Mouse (Mus musculus) neural tube, embryonic 14.5 days (tissue): ENCODE data around the gene Sugt1. TPM values are rescaled to one million over a fixed set of nuclear protein-coding genes. Genes with fewer than 3 reads are reported as not detected.

Experiments used
- ATAC-seq: fragments of 200-750 bp; cut with Nextera tagmentation; 2 replicates; pipeline ENCODE4 v1.8.0; 2017; ENCODE audit warnings: low read depth, mild to moderate bottlenecking, moderate TSS enrichment, moderate library complexity
- H3K27ac ChIP-seq: fragments of 300-500 bp; sonication (generic); 2 replicates; pipeline ENCODE4 v1.5.1; 2014; ENCODE audit warnings: low read depth, mild to moderate bottlenecking, control low read depth, low read length, moderate library complexity, mixed read lengths
- H3K27me3 ChIP-seq: fragments of 300-500 bp; sonication (generic); 2 replicates; pipeline ENCODE4 v1.6.1; 2014; ENCODE audit warnings: low read length; ENCODE audit not compliant: control insufficient read depth, insufficient read depth
- H3K36me3 ChIP-seq: fragments of 300-500 bp; sonication (generic); 2 replicates; pipeline ENCODE4 v1.6.1; 2014; ENCODE audit warnings: low read length, mixed read lengths; ENCODE audit not compliant: control insufficient read depth, insufficient read depth
- H3K4me1 ChIP-seq: fragments of 300-500 bp; sonication (generic); 2 replicates; pipeline ENCODE4 v1.6.1; 2014; ENCODE audit warnings: low read length; ENCODE audit not compliant: control insufficient read depth, insufficient read depth
- H3K4me2 ChIP-seq: fragments of 300-500 bp; sonication (generic); 2 replicates; pipeline ENCODE4 v1.6.1; 2014; ENCODE audit warnings: mild to moderate bottlenecking, low read depth, low read length, control low read depth
- H3K4me3 ChIP-seq: fragments of 300-500 bp; sonication (generic); 2 replicates; pipeline ENCODE4 v1.5.1; 2014; ENCODE audit warnings: low read depth, low read length, control low read depth, mixed read lengths
- H3K9ac ChIP-seq: fragments of 300-500 bp; sonication (generic); replicated peaks from 2 replicates; pipeline ENCODE4 v1.6.1; 2014; ENCODE audit warnings: low read depth, mild to moderate bottlenecking, control low read depth, low read length, mixed read lengths
- H3K9me3 ChIP-seq: fragments of 300-500 bp; sonication (generic); 2 replicates; pipeline ENCODE4 v1.6.1; 2016; ENCODE audit warnings: low read length; ENCODE audit not compliant: control insufficient read depth
- WGBS: fragments of 180-500 bp; shearing (Covaris S2); extraction: QIAGEN DNeasy Blood & Tissue Kit; methylation state at CpG from one replicate; pipeline ENCODE4 v1.1.7; 2014; 5-methylcytosine and 5-hydroxymethylcytosine counted together
- polyA plus RNA-seq: library from polyadenylated mRNA; unstranded; fragments of >200 nt; fragmentation: Nextera tagmentation; extraction: Ambion mirVana; gene quantifications from 2 replicates; pipeline ENCODE4 v1.2.1, GENCODE M21; 2014

Gene Sugt1
- polyA plus RNA-seq, 1 experiment from 2014 or later = 91.7 TPM

- no peaks in the 10 kb centered on the region for H3K27me3 ChIP-seq
- no peak overlapping the region for H3K9ac ChIP-seq
- WGBS = 94% methylated on average over 13 of the region's 13 CpGs
- no peak overlapping the region for H3K27ac ChIP-seq
- H3K36me3 ChIP-seq = 0 out of 2 replicates have a peak, but pooled peaks cover 3% of the 10 kb centered on the region
- no peak overlapping the region for H3K4me2 ChIP-seq
- ATAC-seq = no peak
- no peaks in the 10 kb centered on the region for H3K4me1 ChIP-seq
- no peaks in the 10 kb centered on the region for H3K9me3 ChIP-seq
- H3K4me3 ChIP-seq = no peak overlapping the region
Observed at GRCm38 (mm10) chr14:79573482-79574191, 13.9 kb upstream of the Sugt1 start.

GRCm38 (mm10) chr14:79574361-79574760 is 13.1 kb upstream of the Sugt1 start:
- Histone ChIP-seq H3K4me1 (no peaks in the 10 kb centered on the region), H3K27me3 (no peaks in the 10 kb centered on the region), H3K27ac (no peak overlapping the region), H3K4me3 (no peak overlapping the region), H3K4me2 (no peak overlapping the region), H3K36me3 (0 out of 2 replicates have a peak, but pooled peaks cover 3% of the 10 kb centered on the region), H3K9ac (no peak overlapping the region), H3K9me3 (no peaks in the 10 kb centered on the region)
- WGBS = 92% methylated on average over 1 of the region's 1 CpGs
- ATAC-seq = no peak

GRCm38 (mm10) chr14:79583526-79584245 is 3.8 kb upstream of the Sugt1 start:
- H3K27ac ChIP-seq = no peak overlapping the region
- H3K9me3 ChIP-seq = no peaks in the 10 kb centered on the region
- peaks cover 11% of the 10 kb centered on the region for H3K4me1 ChIP-seq
- no peaks in the 10 kb centered on the region for H3K36me3 ChIP-seq
- no peak overlapping the region for H3K4me2 ChIP-seq
- no peak overlapping the region for H3K9ac ChIP-seq
- WGBS = 91% methylated on average over 5 of the region's 5 CpGs
- no peaks in the 10 kb centered on the region for H3K27me3 ChIP-seq
- no peak for ATAC-seq
- H3K4me3 ChIP-seq = no peak overlapping the region

- 37% methylated on average over 16 of the region's 16 CpGs for WGBS
- Histone ChIP-seq H3K27ac (peak overlapping the region; percentile 97), H3K9me3 (no peaks in the 10 kb centered on the region), H3K4me2 (peak overlapping the region; percentile 69), H3K36me3 (no peaks in the 10 kb centered on the region), H3K4me1 (peaks cover 14% of the 10 kb centered on the region), H3K4me3 (peak overlapping the region; percentile 51), H3K9ac (peak overlapping the region; percentile 53), H3K27me3 (no peaks in the 10 kb centered on the region)
- no peak for ATAC-seq
Observed at GRCm38 (mm10) chr14:79586499-79587138, 872 bp upstream of the Sugt1 start.

GRCm38 (mm10) chr14:79587852-79588229 is 350 bp downstream of the Sugt1 start:
- no peaks in the 10 kb centered on the region for H3K36me3 ChIP-seq
- no peaks in the 10 kb centered on the region for H3K27me3 ChIP-seq
- H3K27ac ChIP-seq = peak overlapping the region; percentile 97
- peaks cover 14% of the 10 kb centered on the region for H3K4me1 ChIP-seq
- 0% methylated on average over 9 of the region's 9 CpGs for whole genome bisulfite sequencing
- H3K9ac ChIP-seq = peak overlapping the region; percentile 53
- H3K9me3 ChIP-seq = no peaks in the 10 kb centered on the region
- peak; percentile 44 for ATAC-seq
- peak overlapping the region; percentile 51 for H3K4me3 ChIP-seq
- H3K4me2 ChIP-seq = peak overlapping the region; percentile 86

- H3K9me3 ChIP-seq = no peaks in the 10 kb centered on the region
- H3K27me3 ChIP-seq = no peaks in the 10 kb centered on the region
- H3K4me2 ChIP-seq = peak overlapping the region; percentile 86
- no peaks in the 10 kb centered on the region for H3K36me3 ChIP-seq
- WGBS = 89% methylated on average over 9 of the region's 9 CpGs
- no peak overlapping the region for H3K27ac ChIP-seq
- H3K4me1 ChIP-seq = peaks cover 14% of the 10 kb centered on the region
- no peak for ATAC-seq
- H3K9ac ChIP-seq = peak overlapping the region; percentile 53; the same call in 1 of the 2 replicates
- peak overlapping the region; percentile 51 for H3K4me3 ChIP-seq
Observed at GRCm38 (mm10) chr14:79588534-79588951, 1.1 kb downstream of the Sugt1 start.

- no peak overlapping the region for H3K4me3 ChIP-seq
- ATAC-seq = no peak
- H3K9ac ChIP-seq = no peak overlapping the region
- no peak overlapping the region for H3K27ac ChIP-seq
- H3K27me3 ChIP-seq = no peaks in the 10 kb centered on the region
- H3K36me3 ChIP-seq = no peaks in the 10 kb centered on the region
- peaks cover 14% of the 10 kb centered on the region for H3K4me1 ChIP-seq
- H3K9me3 ChIP-seq = no peaks in the 10 kb centered on the region
- 90% methylated on average over 6 of the region's 6 CpGs for WGBS
- no peak overlapping the region for H3K4me2 ChIP-seq
Observed at GRCm38 (mm10) chr14:79589401-79589800, 1.9 kb downstream of the Sugt1 start.

GRCm38 (mm10) chr14:79590916-79591315 is 3.4 kb downstream of the Sugt1 start:
- Histone ChIP-seq H3K4me3 (no peak overlapping the region), H3K9ac (no peak overlapping the region), H3K4me2 (no peak overlapping the region), H3K4me1 (peaks cover 14% of the 10 kb centered on the region), H3K27me3 (no peaks in the 10 kb centered on the region), H3K27ac (no peak overlapping the region), H3K36me3 (no peaks in the 10 kb centered on the region), H3K9me3 (no peaks in the 10 kb centered on the region)
- no peak for ATAC-seq
- WGBS = 95% methylated on average over 8 of the region's 8 CpGs

- Histone ChIP-seq H3K9me3 (no peaks in the 10 kb centered on the region), H3K9ac (no peak overlapping the region), H3K27ac (no peak overlapping the region), H3K4me2 (no peak overlapping the region), H3K36me3 (0 out of 2 replicates have a peak, but pooled peaks cover 3% of the 10 kb centered on the region), H3K4me1 (peaks cover 10% of the 10 kb centered on the region), H3K4me3 (no peak overlapping the region), H3K27me3 (no peaks in the 10 kb centered on the region)
- no peak for ATAC-seq
- 91% methylated on average over 2 of the region's 2 CpGs for WGBS
Observed at GRCm38 (mm10) chr14:79591611-79592010, 4.1 kb downstream of the Sugt1 start.
